Mouse (Mus musculus) lung, postnatal 14 days (tissue): ENCODE results near the gene Anks6.

Source experiments
- DNase-seq: peaks from one replicate; pipeline ENCODE4 v3.0.0; 2021

Anks6 gene

DNA sequence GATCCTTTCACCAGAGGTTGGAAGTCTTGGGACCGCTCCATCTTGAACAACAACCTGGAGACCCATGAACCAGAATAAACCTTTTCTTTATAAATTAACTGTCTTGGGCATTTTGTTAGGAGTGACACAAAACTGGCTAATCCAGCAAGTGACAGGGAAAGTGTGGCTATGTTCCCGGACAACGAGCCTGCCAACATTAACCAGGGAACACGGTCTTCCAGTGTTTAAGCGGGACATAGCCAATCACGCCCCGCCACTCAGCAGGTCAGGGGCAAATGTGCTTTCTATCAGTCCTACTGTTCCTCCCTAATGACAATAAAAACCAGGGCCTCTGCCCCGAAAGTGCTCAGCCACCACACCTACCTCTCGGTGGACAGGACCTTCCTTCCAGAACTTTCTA lies 13.4 kb downstream of the Anks6 start:
- no peak for DNase-seq

DNA sequence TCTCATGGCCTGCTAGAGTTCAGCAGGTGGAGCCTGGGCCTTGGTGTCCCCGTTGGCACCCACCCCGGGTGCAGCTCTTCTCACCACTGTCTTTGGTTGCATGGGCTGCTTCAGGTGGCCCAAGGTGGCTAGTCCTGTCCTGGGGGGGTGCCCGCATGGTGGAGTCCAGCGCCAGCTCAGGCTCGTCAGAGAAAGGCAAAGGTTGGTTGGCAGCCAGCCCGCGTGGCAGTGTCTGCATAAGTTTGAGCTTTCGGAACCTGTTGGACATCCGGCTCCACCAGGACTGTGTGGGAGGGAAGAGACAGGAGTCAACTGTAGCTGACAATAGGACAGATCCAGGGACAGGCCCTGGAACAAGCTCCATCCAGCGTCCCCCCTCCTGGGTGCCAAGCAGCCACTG lies 17.6 kb downstream of the Anks6 start:
- DNase-seq, result no peak

DNA sequence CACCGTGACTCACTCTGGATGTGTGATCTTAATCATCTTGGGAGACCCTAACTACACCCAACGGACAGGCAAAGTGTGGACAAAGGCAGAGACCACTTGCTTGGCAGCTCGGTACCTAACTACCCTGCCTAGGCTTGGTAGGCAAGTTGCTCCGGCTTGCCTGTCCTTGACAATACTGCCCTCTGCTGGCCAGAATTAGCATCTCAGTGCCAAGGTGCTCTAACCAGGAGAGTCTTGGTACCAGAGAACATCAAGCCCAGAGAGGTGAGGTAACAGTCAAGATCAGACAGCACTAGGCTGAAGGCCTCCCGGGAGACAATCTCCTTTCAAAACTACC lies 19.9 kb downstream of the Anks6 start:
- peak; percentile 87 for DNase-seq

DNA sequence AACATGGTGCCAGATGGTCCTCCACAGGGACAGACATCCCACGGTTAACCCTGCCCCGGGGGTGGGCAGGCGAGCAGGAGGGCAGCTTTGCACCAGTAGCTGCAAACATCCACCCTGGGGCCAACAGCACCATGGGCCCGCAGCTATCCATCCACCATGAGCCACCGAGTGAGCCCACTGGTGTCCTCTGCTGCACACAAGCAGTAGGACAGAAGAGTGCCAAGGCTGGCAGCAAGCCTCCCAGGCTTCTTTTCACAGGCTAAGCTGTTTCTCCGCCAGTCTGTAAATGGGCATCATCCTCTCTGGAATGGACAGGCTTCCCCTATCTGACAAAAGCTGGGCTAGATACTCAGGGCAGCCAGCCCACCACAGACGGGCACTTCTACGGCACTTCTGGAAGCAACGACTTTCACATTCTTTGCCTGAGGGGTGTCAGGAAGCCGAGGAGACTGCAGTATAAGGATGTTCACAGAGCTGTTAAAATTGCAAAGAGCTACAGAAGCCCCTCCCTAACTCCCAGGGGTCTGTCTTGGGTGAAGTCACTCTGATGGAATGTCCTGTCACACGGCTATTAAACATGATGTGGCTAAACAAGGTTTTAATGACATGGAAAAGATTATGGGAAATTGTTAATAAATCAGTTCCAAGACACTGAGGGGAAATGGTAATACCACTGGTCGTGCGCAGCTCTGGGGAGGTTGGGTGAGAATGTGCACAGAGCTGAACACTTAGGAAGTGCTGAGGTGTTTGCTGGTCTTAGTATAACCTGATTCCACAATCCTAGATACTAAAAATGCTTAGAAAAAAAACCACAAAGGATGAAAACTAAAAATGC lies 20.5 kb downstream of the Anks6 start:
- no peak for DNase-seq

DNA sequence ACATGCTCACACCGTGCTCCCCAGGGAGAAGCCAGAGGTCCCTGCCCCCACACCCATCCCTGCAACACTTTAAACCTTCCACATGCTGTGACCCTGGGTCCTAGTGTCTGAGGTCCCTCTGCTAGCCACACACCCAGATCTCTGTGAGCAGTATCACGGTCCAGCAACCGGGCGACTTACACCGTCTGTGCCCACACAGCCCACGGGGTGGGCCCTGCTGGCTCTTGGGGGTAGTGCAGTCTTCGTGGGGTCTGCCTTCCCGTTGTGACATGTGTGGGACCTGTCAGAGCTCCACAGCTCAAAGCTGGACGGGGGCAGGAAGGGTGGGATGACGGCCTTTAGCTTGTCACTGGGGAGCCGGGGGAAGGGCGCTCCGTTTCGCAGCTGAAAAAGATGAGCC lies 21.7 kb downstream of the Anks6 start:
- DNase-seq, result no peak

DNA sequence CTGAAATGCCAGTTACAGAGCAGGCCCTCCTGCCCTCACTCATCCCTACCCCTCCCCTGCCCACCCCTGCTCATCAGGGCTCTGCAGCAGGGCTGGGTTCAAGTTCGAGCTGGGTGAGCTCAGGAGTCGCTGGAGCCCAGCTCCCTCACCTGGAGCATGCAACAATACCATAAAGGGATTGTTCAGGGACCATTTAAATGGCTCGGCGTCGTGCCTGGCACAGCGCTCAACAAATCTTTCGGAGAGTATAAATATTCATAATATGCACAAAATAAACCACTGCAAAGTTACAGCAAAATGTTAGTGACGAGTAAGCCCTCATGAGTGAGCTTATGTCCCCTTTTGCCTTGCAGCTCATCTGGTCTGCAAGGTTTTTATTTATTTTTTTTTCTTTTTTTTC lies 25.1 kb downstream of the Anks6 start:
- DNase-seq, result no peak

DNA sequence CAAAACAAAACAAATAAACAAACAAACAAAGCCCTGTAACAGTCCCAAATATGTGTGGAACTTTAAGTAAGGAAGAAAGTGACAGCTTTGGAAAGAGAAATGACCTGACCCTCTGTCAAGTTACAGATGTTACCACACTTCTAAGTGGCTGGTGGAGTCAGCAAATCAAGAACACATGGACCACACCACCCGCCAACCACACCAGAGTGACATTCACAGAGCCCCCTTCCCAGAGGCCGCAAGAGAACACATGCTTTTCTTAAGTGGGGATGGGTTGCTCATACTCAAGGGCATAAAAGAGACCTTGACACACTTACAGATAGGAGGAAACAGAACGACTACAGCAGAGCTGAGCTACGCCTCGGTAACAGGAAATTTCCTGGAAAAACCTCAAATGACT lies 28.4 kb downstream of the Anks6 start:
- DNase-seq, result no peak

DNA sequence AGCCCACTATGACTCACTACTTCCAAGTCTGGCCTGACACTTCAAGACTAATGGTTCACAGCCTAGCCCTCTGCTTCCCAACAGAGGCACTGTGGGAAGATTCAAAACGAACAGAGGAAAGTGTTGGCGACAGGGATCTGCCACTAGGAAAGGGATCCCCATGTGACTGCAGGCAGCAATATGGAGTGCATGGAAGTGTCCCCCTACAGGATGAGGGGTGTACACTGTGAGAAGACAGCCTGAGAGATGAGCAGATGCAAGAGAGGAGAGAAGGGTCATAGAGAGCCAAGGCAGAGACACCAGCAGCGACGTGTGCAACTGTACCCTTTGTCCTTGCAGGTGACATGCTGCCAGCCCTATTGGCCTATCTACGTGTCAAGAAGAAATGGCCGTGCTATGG lies 33.3 kb downstream of the Anks6 start:
- no peak for DNase-seq

DNA sequence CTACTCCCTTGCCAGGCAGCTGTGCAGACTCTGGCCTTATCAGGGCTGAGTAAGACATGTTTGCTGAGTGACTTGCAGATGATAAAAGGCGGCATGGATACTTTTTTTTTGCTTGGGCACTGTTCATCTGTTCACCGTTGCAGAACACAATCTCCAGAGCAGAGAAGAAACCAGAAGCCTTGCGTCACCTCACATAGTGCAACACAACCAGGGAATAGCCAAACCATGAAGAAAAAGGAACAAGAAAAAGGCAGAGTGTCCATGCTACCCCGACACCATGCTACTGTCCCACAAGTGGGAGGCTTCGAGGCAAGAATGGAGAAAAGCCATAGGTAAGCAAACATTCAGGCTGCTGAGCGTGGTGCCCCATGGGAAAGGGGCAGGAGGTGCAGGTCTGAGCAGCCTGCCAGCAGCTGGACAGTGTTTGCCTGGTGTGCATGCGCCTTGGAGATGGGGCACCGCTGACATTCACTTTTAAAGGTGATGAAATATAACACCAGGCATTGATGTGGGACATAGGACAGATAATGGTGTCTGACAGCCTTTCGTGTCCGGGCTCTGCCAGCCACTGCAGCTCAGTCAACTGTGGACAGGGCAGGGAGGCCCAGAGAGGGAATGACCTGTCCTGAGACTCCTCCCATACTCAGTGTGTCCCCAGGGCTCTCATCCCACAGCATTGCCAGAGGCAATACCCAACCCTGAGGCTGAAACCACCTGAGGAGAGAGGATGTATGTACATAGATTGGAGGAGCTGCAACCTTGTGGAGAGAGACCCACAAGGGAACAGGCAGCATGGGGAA lies 34.2 kb downstream of the Anks6 start:
- no peak for DNase-seq

DNA sequence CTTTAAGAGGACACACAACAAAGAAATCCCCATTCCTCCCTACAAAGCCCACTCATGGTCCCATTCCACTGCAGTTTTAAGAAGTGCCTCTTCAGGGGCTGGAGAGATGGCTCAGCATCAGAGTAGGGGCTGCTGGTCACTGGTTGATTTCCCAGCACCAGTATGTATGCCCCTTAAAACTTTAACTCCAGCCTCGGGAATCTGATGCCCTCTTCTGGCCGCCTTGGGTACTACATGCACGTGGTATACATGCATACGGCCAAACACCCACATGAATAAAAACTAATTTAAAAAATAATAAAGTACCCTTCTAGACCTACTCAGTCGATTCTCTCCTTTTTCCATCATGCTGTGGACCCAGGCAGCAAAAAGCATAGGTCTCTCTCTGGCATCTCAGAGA lies 36.7 kb downstream of the Anks6 start:
- peak; percentile 80 for DNase-seq

DNA sequence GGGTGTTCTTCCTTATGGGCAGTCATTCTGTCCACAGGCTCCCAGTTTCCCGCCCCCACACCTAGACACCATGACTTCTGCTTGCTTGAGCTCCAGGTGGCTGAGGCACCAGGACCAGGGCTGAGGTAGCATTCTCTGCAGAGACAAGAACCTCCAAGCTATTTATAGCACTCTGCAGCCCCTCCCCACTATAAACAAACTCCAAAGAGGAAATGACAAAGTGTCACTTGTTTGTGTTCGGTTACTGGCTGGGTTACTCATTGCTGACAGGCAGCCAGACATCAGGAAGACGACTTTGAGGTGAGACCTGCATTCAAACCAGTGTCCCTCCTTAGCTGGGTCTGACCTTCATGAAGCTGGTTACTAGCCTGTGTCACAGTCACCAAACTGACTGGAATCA lies 42.1 kb downstream of the Anks6 start:
- DNase-seq, result peak; percentile 5

DNA sequence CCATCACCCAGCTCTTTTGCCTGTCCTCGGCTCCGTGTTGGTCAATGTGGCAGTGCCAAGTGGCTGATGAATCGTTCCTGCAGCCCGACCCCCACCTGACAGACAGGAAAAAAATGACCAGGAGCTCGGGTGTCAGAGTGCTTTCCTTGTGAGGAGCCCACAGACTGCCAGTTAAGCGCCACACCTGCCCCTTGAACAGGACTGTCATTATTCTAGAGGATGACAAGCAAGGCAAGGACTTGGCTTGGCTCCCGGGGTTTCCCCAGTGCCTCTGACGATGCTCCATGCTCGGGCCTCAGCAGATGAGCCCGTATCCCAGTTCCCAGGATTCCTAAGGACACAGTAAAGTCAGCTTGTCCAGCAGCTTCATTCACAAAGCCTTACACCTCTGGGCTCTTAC lies 44.8 kb downstream of the Anks6 start:
- no peak for DNase-seq

DNA sequence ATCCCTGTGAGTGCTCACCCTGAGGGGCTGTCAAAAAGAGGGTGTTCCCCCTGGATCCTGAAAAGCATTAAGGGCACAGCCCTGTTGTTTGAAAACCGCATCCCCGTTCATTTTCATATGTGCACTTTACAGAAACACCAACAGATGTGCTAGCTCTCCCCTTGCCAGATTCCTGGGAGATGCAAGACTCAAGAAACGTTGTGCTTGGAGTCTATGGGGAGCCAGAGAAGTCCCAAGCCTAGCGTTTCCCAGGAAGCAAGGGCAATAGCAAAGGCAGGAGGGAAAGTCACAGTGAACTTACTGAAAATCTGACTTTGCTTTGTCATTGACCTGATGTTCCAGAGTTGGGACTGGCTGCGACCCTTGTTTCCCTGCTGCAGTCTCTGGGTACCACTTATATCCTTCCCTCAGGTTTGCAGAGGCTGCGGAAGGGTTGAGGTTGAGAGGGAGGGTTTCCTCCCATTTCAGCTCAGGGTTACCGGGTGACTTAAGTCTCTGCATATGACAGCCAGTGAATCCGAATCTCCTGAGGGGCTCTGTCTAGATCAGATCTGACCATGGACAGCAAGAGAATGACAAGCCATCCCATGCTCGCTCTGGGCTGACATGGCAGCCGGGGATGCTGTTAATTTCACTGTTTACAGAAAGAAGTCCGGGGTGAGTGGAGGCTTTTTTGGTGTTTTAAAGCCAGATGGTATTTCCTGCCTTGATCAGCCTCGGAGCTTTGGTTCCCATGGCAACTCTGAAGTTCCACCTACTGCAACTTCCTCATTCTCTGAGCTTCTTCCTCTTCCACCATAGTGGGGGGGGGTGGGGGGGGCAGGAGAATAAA lies 46.6 kb downstream of the Anks6 start:
- DNase-seq, result peak; percentile 10

DNA sequence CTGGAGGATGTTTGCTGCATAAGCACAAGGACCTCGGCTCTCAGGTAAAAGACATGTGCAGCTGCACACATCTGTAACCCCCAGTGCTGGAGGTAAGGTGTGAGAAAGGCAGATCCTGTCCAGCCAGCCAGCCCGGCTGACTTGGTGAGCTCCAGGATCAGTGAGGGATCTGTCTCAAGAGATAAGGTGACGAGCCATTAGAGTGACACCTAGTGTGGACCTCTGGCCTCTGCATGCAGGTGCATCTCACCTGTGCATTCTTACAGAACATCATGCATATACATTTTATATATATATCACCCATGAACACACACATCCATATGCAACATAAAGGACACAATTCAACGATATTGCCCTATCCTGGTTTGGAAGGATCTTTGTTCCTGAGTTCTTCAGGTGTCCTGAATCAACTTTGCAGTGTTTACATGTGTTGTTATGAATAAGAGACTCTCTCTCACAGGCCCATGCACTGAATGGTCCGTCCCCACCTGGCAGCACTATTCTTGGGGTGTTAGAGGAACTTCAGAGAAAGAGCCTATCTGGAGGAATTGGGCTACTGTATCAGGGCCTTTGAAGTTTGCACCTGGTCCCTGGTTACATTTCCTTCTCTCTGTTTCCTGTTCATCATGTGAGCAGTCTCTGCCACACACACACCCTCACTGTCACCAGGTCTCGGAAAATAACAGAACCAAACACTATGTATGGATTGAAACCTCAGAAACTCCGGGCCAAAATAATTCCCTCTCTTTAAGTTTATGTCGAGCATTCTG lies 56.4 kb downstream of the Anks6 start:
- no peak for DNase-seq

DNA sequence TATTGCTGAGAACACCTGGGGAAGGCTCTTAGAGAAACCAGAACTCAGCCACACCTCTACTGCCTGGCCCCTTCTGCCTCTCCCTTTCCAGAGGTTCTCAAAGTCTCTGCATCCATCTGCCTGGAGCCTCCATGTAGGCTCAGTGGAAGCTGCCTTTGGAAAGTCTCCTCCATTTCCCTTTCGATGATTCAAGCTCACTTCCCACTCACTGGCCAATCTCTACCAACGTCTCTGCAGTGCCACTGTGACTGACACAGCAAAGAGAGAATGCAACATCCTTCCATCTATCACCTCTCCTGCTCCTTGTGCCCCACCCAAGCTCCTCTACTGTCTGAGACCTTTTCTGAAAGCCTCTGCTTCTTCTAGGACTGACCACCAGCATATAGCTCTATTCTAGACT lies 59.3 kb downstream of the Anks6 start:
- DNase-seq, result no peak

DNA sequence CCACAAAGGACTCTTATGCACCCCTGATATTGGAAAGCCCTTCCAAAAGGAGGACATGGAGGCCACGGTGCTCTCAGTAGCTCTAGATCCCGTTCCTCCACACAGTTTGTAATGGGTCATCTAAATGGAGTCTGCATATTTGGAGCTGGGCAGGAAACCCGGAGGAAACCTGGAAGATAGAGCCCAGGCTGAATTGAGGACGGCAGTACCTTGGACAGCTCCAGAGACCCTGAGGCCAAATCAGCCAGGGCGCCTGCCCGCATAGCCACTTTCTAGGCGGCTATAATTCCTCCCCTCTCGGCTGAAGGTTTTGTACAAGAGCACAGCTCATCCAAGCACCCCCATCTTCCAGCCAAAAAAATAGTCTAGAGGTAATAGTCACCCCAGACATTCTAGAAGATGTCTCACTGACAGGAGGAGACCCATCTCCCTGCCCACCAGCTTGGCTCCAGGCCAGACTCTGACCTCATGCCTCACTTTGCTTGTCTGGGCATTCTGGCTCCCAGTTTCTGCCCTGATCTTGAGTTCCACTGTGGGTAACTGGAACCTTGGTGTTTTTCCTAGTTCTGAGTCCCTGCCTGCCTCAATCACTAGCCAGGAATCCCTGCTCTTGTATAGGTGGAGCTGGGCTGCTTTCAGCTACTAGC lies 64.3 kb downstream of the Anks6 start:
- peak; percentile 61 for DNase-seq

DNA sequence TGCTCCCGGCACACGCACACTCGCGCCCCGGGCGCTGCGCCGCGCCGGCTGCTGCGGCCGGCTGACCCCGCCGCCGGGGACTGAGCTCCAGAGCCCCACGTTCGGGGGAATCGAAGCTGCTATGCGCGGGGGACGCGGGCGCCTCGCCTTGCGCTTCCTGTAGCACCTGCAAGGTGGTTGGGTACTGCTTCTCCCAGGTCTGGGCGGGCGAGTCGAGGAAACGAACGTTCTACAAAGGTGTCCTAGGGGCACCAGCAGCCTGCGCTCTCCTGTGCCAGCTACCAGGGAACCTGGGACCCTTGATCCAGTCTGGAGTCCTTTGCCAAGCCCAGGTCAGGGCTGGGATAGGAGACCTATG lies 65.3 kb downstream of the Anks6 start:
- DNase-seq, result no peak

DNA sequence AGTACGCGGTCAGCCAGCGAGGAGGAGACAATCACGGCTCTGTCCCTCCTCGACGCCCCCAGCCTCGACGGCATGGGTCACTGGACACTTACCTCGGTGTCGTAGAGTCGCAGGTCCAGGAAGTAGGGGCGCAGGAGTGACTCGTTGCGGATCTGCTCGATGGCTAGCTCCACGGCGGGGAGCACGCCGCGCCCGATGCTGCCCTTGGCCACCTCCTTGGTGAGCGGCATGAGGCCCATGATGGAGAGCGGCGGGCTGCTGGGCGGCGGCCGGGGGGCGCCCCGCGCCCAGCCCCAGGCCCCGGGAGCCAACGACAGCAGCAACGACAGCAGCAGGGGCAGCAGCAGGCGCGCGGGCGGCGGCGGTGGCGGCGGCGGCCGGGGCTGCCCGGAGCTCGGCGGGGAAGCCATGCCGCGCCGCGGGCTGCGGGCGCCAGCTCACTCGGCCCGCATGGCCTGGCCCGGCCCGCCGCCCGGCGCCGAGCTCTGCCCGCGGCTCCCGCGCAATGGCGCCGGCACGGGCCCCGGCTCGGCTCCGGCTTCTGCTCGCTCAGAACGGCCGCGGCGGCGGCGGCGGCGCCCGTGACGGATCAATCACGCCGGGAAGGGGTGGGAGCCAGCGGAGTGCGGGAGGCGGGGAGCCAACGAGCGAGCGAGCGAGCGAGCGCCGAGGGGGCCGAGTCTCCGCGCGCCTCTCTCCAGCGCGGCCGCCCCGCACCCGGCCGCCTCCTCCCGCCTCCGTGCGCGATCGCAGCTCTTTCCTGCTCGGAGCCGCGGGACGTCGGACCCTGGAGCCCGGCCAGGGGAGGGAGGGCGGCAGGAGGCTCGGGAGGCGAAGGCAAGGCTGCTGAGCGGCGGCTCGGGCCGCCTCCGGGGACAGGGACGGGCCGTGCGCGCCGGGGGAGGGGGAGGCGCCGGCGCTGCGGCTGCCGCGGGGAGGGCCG lies 65.9 kb downstream of the Anks6 start, which contains the start of gene Gabbr2:
Gabbr2 (minus strand) TSS at position 858 of the 943 bp plus-strand sequence.
- DNase-seq, result no peak

DNA sequence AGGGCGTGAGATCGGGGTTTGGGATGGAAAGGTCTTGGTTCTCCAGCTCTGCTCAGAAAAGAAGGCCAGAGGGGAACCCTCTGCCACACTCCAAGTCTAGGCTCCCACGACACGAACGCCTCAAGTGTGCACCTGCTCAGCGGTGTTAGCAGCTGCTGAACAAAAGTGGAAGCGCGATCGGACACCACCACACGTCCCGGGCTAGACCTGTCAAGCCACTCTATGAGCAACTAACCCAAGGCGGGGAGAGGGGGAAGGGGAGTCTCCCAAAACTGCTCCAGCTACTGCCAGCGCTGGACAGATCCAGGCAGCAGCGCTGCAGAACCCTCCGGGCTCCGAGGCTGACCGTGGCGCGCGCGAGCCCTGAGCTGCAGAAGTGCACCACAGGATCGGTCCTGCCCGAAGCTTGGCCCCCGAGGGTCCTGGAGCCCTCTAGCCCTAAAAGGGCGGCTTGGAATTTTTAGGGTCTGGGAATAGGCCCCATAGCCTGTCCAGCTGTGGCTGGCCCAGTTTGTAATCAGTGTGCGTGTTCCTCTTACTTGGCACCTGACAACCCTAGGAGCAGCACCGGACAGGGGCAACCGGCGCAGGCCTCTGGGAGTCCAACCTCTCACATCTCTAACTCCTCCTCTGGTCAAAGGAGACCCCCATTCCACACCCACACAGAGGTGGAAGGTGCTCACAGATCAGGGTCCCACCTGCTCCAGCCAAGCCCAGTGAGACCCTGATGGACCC lies 66.8 kb downstream of the Anks6 start:
- DNase-seq, result no peak

DNA sequence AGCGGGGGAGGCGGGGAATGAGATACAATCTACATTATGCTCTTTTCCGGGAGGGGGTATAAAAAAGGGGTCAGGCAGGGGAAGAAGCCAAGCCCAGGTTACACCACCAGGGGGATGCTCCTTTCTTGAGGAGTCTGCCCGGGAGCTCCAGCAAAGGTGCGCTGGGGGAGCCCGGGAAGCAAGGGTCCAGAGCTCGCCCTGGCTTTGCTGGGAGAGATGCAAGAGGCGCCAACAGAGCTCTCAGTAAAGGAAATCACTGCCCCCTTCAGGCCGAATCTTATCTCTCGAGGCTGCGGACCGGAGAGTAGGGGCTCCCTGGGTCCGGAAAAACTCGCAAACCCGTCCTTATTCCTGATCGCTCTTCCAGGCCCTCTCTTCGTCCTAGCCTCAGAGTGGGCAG lies 67.4 kb downstream of the Anks6 start:
- peak; percentile 9 for DNase-seq
